Mouse (Mus musculus): ENCODE results near the gene Smyd2. TPM values are rescaled to one million over a fixed set of nuclear protein-coding genes. Genes with fewer than 3 reads are reported as not detected.

The Smyd2 gene
- total and polyA plus RNA-seq, 3 experiments: 79.9 to 119 (median 84.7) TPM

DNA sequence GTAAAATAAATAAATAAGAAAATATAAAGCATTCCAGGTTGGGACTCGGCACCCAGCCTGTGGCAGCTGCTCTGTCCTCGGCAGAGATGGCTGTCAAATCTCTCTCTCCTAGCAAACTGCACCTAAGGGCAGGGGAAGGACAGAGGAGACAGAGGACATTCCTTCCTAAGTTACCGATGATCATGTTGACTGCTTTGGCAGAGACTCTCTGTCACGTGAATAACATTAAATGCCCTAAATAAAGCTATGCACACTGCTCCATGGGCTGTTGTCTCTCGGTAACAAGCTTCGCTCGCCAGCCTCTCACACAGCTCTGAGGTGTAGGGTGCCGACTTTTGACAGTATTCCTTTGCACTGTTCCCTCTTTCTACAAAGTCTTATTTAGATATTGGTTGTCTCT, 46.0 kb downstream of the Smyd2 start:
- DNase-seq (ENCODE audit: extremely low read depth): no peak
- Histone ChIP-seq H3K9ac (ENCODE audit: insufficient read depth, low read depth) (no peak overlapping the region), H3K9me3 (replicated peaks; ENCODE audit: low read length) (no peaks in the 10 kb centered on the region), H3K27ac (ENCODE audit: insufficient read depth, low read depth) (no peak overlapping the region), H3K79me2 (replicated peaks; ENCODE audit: control insufficient read depth, extremely low read depth, insufficient read depth, poor library complexity, severe bottlenecking) (no peaks in the 10 kb centered on the region), H3K4me1 (ENCODE audit: control insufficient read depth in 1 of 2, insufficient read depth in 2 of 2) (peaks cover 0 to 13% of the 10 kb centered on the region in 2 experiments; a peak in 1 of 4 replicates), H3K4me2 (ENCODE audit: insufficient read depth, low read depth, poor library complexity, severe bottlenecking) (no peak overlapping the region), H3K36me3 (replicated peaks in 1 of 2; ENCODE audit: control insufficient read depth in 1 of 2, insufficient read depth in 1 of 2, low read length in 1 of 2) (peaks cover 6 to 32% of the 10 kb centered on the region in 2 experiments), H3K4me3 (replicated peaks in 1 of 3; ENCODE audit: low read depth in 2 of 3, low read length in 2 of 3, poor library complexity in 1 of 3) (no peak overlapping the region), H3K27me3 (replicated peaks) (no peaks in the 10 kb centered on the region)
- in situ Hi-C loops (cut with MboI; ENCODE audit: low pct_ligation_motif_present, low pct_unique_long_range_greater_than_20kb, low sequenced_read_pairs) (no loop called here), dilution Hi-C loops (cut with MboI; ENCODE audit: extremely low pct_ligation_motif_present, extremely low pct_unique_long_range_greater_than_20kb, low sequenced_read_pairs) (no loop called here)
- no peak for TF ChIP-seq JUND (conservative IDR thresholded peaks at IDR 0.05; ENCODE audit: low read depth, low read length)
- TF ChIP-seq ZNF384 (IDR thresholded peaks at IDR 0.05; ENCODE audit: low read depth, low read length): no peak
- TF ChIP-seq UBTF (IDR thresholded peaks at IDR 0.05; ENCODE audit: low read depth, low read length): no peak
- no peak for TF ChIP-seq USF2 (conservative IDR thresholded peaks at IDR 0.05; ENCODE audit: low read depth, low read length)
- TF ChIP-seq MEF2A (IDR thresholded peaks at IDR 0.05; ENCODE audit: borderline replicate concordance, low read depth, low read length): no peak
- no peak for TF ChIP-seq GABPA (IDR thresholded peaks at IDR 0.05; ENCODE audit: insufficient replicate concordance, low read depth, low read length)

DNA sequence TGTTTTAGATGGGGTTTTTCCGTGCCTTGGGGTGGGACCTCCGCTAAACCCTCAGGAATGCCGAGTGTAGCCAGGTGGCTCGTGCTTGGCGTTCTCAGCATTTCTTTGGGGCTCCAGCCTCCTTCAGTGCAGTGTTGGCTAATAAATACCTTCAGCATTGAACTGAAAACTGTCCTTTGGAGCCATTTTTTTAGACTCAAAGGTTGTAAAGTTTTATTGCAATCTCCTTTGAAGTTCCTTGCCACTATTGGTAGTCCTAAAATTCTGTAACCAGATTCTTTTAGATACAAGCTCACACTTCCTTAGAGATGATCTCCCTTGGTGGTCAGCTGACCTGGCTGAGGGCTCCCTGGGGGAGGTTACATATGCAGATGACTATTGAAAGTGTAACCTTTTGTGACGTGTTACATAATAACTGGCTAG, 46.7 kb downstream of the Smyd2 start:
- in situ Hi-C loops (cut with MboI; ENCODE audit: low pct_ligation_motif_present, low pct_unique_long_range_greater_than_20kb, low sequenced_read_pairs) (no loop called here), dilution Hi-C loops (cut with MboI; ENCODE audit: extremely low pct_ligation_motif_present, extremely low pct_unique_long_range_greater_than_20kb, low sequenced_read_pairs) (no loop called here)
- no peaks in the 10 kb centered on the region for H3K27me3 ChIP-seq (replicated peaks)
- H3K4me1 ChIP-seq (ENCODE audit: control insufficient read depth in 1 of 2, insufficient read depth in 2 of 2): peaks cover 0 to 13% of the 10 kb centered on the region in 2 experiments; a peak in 1 of 4 replicates
- no peaks in the 10 kb centered on the region for H3K9me3 ChIP-seq (replicated peaks; ENCODE audit: low read length)
- H3K4me3 ChIP-seq (replicated peaks in 1 of 3; ENCODE audit: low read depth in 2 of 3, low read length in 2 of 3, poor library complexity in 1 of 3): no peak overlapping the region
- H3K9ac ChIP-seq (ENCODE audit: insufficient read depth, low read depth): no peak overlapping the region
- no peak for TF ChIP-seq POLR2AphosphoS2 (IDR thresholded peaks at IDR 0.05; ENCODE audit: low read depth, low read length)
- no peak for TF ChIP-seq TBP (conservative IDR thresholded peaks at IDR 0.05; ENCODE audit: low read depth, low read length)
- TF ChIP-seq HCFC1 (IDR thresholded peaks at IDR 0.05; ENCODE audit: low read depth, low read length): no peak
- TF ChIP-seq MYC (IDR thresholded peaks at IDR 0.05; ENCODE audit: low read depth, low read length): no peak
- no peak for TF ChIP-seq NRF1 (IDR thresholded peaks at IDR 0.05; ENCODE audit: low read depth, low read length)
- no peak for TF ChIP-seq ETS1 (conservative IDR thresholded peaks at IDR 0.05; ENCODE audit: low read depth, low read length)
- TF ChIP-seq MAZ (IDR thresholded peaks at IDR 0.05; ENCODE audit: low read depth, low read length): no peak
- no peak for TF ChIP-seq MAX (IDR thresholded peaks at IDR 0.05; ENCODE audit: low read length)
- no peak for TF ChIP-seq USF2 (conservative IDR thresholded peaks at IDR 0.05; ENCODE audit: low read depth, low read length)
- no peaks in the 10 kb centered on the region for H3K79me2 ChIP-seq (replicated peaks; ENCODE audit: control insufficient read depth, extremely low read depth, insufficient read depth, poor library complexity, severe bottlenecking)
- no peak overlapping the region for H3K27ac ChIP-seq (ENCODE audit: insufficient read depth, low read depth)
- H3K36me3 ChIP-seq (replicated peaks in 1 of 2; ENCODE audit: control insufficient read depth in 1 of 2, insufficient read depth in 1 of 2, low read length in 1 of 2): peaks cover 3 to 25% of the 10 kb centered on the region in 2 experiments
- no peak for DNase-seq (ENCODE audit: extremely low read depth)
- H3K4me2 ChIP-seq (ENCODE audit: insufficient read depth, low read depth, poor library complexity, severe bottlenecking): no peak overlapping the region
